Mouse (Mus musculus) liver, postnatal 0 days (tissue): Measurements from ENCODE around the gene Ube2e2.

ENCODE experiments used
- CTCF ChIP-seq: sonication (generic); IDR thresholded peaks from 2 replicates; pipeline ENCODE4 v1.5.1; 2016; ENCODE audit warnings: antibody characterized with exemption, low read depth
- EP300 ChIP-seq: IDR thresholded peaks from 2 replicates; pipeline ENCODE4 v1.6.1; 2016; ENCODE audit warnings: antibody characterized with exemption, low read depth, mild to moderate bottlenecking

GRCm38 (mm10) chr14:18773724-18774123, 120.3 kb downstream of the Ube2e2 start:
- TF ChIP-seq CTCF (no peak), EP300 (no peak)
